Mouse (Mus musculus): ENCODE data around the gene Msrb2.

Msrb2 gene

DNA sequence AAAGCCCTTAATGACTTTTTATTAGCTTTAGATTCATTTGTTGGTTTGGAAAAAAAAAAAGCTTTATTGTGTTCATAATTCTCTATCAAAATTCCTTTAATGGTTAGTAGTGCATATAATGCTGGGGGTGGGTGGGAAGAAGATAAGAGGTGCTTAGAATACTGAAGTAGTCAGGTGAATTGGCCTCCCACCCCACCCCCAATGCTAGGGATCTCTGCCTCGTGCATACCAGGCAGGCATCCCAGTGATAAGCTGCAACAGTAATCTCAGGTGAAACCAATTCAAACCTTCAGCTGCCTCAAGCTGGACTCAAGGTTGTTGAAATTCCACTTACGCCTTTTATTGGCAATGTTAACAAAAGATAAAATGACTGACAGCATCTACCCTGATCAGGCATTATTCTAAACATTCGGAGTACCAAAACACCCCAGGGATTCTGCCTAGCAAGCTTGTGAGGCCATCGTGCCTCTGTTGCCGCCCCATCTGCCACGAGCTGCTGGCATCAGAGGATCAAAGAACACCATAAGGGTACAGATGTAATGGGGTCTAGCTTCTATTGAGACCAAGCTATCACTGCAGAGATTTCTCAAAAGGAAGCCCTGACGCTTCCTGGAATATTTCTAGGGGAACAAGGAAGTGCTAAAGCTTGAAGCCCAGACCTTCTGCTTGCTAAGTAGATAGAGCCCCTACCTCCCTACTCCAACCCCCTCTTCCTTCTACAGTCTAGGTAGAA is 19.3 kb downstream of the Msrb2 start:
- no peak for DNase-seq

DNA sequence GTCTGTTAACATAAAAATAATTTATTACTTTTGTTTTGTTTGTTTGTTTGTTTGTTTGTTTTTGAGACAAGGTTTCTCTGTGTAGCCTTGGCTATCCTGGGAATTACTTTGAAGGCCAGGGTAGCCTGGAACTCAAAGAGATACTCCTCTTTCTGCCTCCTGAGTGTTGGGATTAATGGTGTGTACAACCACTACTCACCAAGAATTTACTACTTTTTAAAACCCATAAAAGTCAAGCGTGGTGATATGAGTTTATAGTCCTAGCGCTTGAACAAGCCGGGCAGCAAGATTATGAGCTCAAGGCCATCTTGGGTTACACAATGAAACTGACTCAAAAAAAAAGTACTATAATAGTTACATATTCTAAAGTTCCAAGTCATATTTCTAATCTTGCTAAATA is 20.4 kb downstream of the Msrb2 start:
- no peak for DNase-seq

DNA sequence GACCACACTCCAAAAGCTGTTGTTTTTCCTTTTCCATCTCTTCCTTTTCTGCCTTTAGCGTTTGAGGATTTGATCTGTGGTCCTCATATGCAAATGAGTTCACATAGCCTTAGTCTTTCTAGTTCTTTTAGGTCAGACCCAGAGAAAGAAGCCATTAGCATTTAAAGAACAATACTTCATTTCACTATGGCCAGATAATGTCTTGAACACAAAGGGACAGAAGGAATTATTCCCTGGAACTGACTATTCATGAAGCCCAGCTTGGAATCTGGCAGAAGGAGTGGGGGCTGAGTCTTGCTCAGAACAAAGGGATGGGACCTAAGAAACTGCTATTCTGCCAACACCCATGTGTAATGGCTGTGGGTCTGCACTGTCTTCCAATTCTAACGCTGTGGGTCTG is 21.6 kb downstream of the Msrb2 start:
- DNase-seq: no peak

DNA sequence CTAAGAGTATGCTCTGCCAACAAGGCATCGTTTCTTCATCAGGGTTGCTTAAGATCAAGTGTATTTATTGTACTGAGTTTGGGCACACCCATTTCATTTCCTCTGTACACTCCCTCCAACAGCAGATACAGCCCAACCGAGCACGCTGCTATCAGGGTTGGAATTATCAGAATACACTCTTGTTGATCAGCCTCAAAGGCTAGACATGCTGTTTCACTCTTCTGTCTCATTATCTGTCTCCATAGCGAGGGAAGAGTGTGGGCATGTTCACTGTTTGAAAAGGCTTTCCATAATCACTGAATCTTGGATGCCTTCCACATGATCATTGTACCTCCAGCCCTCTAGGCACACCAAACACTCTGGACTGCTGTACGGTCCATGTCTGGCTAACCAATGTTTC is 34.2 kb downstream of the Msrb2 start:
- no peak for DNase-seq

DNA sequence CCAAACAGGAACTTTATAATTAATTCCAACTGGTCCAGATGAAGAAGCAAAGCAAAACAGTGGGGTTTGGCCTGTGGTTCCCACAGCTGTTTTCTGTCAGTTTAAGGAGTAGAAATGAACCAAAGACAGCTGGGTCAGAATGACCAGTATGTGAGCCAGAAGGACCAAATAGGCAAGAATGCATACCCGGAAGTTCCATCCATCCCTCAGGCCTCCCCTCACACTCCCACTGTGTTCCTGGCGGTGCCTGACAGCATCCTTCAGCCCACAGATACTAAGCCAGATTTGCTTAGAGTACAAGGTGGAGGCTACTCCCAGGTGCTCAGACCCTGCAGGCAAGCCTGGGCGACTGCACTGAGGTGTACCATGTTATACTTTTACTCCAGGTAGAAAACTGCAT is 35.3 kb downstream of the Msrb2 start:
- DNase-seq: no peak

- DNase-seq: peak; percentile 84 to 91
These were observed 43.2 kb downstream of the Msrb2 start for GRCm38 (mm10) chr2:19414222-19414965.

- DNase-seq: peak; percentile 59 to 84
These were observed 43.9 kb downstream of the Msrb2 start for GRCm38 (mm10) chr2:19415063-19415521.

DNA sequence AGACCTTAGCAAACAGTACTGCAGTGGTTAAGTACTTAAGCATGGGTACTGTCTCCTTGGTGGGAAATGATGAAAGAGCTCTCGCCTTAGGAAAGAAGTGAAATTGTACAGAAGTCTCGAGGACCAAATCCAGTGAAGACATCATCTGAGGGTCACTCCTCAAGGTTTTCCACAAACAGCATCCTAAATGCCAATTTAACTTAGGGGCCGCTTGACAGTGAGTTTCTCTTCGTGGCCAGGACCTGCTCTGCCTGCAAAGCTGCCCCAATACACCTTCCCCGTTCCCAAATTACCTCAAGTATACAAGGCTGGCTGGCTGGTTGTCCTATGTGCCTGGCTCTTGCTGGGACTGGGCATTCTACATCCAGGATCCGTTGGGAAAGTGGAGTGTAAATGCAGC is 44.8 kb downstream of the Msrb2 start:
- DNase-seq: no peak

DNA sequence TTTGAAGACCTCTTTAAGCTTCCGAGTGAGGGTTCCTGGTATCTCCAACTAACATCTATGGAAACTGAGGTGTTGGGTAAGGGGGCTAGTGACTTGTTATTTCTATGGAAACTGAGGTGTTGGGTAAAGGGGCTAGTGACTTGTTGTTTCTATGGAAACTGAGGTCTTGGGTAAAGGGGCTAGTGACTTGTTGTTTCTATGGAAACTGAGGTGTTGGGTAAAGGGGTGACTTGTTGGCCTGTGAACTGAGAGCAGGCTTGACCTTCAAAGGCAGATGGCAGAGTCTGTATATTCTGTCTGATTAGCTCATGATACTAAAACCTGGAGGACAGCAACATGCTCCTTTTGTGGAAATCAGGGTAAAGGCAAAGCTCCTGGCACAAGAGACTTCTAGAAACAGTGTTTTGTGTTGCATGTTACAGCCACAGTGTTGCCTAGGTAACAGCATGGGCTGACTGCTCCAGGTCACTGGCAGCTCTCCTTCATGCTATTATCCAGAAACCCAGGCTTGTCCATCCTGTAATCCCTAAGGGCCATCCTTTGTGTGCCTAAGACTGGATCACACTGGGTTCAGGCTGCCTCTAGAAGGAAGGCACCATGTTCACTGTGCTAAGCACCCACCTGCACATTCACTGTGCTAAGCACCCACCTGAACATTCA is 48.6 kb downstream of the Msrb2 start:
- DNase-seq: no peak

DNA sequence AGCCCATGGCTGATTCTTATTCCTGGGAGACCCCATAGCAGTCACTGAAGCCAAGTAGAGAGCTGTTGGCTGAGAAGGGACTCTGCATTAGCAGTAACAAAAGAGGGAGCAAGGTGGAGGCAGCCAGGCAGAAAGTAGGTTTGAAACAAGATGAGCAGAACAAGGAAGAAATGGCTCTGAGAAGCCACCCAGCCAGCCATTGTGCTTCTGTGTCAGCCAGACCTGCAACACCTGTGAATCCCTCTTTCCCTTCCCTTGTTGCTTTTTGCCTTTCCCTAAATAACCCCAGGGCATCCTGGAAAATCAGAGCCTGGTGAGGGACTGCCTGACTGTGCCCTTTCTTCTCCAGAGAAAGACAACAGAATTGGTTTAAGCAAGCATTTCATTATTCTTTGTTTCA is 51.0 kb downstream of the Msrb2 start:
- DNase-seq: no peak

- DNase-seq: peak; percentile 4 to 17
These were observed 51.8 kb downstream of the Msrb2 start for GRCm38 (mm10) chr2:19423086-19423485.

- DNase-seq: no peak
These were observed 57.8 kb downstream of the Msrb2 start for GRCm38 (mm10) chr2:19429031-19429430.

DNA sequence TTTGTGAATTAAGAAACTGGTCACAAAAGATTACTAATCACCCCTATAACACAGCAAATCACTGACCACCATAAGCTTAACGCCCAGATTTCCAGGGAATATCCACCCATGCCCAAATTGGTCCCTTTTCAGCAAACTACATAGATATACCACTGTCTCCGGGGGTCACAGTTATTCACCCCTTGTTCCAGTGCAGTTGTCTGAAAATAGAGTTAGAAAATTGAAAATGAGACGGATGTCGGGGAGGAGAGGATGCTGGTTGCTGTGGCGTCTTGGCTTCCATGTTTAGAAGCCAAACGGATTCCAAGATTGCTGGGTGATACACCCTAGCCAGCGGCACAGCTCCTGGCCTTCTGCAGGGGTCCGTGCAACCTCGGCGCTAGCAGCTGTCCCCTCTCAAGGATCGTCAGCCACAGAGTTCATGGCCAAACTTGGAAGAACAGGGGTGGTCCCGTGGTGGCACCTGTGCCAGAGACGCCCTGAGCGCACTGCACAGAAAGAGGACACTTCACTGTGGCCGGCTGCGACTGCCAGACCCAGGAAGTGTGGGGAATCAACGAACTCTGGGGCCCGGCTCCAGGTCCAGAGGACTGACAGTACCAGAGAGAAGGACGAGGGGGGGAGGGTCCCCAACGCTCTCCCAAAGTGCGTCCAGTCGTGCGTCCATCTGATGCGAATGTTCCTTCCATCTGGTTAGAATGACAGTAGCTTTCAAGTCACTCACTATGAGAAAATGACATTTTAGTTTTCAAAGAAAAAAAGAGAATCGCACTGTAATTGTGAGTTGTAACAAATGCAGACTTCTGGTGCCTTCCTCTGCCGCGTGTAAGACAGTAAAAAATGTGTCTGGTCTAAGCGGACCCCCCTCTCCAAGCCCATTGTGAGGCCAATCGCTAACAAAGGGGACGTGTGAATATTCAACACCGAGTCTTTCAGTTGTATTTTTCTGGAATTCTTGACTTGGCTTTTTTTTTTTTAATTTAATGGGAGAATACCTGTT is 58.8 kb downstream of the Msrb2 start:
- peak in 1 of 2 experiments; percentile 36 for DNase-seq

DNA sequence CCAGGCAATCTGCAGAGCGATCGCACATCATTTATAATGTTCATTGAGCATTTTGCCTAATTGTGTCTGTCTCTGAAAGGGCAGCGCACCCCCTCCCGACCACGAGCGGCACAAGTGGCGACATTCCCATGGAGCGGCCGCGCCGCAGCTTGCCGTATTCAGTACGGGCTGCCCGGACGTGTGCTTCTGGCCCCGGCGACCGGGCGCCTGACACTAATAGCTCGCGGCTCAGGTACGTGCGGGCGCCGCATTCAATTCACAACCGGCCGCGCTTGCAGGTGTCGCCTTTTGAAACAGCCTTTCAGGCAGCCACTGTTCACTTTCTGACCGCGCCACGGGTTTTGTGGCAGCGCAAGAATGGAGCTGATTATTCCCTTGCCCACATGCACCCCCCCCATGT is 59.5 kb downstream of the Msrb2 start:
- DNase-seq: peak; percentile 33 to 45

DNA sequence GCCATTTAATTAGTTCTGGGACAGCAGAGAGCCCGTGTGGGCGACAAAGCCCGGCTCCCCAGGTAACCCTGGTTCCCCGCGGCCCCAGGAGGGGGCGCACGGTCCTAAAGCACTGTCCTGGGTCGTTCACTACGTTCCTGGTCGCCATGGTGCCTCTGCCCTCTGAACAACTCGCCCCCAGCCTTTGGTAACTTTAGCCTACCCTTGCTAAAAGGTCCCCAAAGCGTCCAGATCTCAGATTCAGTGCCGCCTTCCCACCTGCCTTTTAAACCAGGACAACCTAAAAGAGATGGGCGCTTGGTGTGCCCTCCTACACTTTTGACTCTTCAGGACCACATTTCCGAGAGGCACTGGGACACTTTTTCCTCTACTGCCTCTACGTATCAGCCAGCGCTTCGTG is 59.9 kb downstream of the Msrb2 start:
- peak in 1 of 2 experiments; percentile 32 for DNase-seq

DNA sequence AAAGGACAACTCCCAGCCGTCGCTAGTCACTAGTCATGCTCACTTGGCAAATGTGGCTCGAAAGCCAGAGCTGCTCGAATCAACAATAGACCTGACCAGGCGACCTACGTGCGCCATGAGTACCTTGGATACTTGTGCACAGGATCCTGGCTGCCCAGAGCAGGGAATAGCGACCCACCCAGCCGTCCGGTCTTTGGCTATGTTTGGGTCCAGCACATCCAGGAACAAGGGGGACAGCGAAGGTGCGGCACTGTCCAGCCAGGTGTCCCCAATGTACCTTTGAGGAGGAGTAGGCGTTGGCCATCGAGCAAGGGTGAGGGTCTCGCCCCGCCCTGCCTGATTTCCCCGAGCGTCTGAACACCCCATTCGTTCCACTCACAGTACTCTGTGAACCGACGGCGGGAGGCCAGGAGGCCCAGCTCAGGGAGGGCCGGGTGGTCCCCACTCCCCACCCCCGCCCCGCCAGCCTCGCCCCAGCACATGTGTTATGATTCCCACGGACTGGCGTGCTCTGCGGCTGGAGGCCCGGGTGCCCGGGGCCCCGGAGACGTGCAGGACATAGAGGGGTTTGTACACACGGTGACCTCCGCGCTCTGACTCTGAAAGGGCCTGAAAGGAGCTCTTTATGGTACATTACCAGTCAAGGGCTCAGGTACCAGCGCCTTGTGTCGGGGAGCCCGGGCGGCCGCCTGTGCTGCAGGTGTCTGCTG is 60.5 kb downstream of the Msrb2 start:
- peak in 1 of 2 experiments; percentile 4 for DNase-seq

GRCm38 (mm10) chr2:19444346-19444745 is 73.1 kb downstream of the Msrb2 start:
- DNase-seq: no peak
